Mouse (Mus musculus) layer of hippocampus, adult 11-12 months (tissue): ENCODE data around the gene Chst13.

ENCODE experiments used
- DNase-seq: peaks from one replicate; pipeline ENCODE4 v3.0.0; 2022; ENCODE audit warnings: low spot score

The Chst13 gene

GRCm38 (mm10) chr6:90319475-90320191, 5.4 kb downstream of the Chst13 start:
- DNase-seq = no peak

- DNase-seq = no peak
These were observed 6.0 kb downstream of the Chst13 start for GRCm38 (mm10) chr6:90319019-90319418.

- no peak for DNase-seq
These were observed 7.3 kb downstream of the Chst13 start for GRCm38 (mm10) chr6:90317510-90318258.

GRCm38 (mm10) chr6:90315961-90316360, 9.0 kb downstream of the Chst13 start:
- DNase-seq = no peak

GRCm38 (mm10) chr6:90308839-90309778, 15.9 kb downstream of the Chst13 start:
- DNase-seq = no peak

- no peak for DNase-seq
These were observed 18.5 kb downstream of the Chst13 start for GRCm38 (mm10) chr6:90306315-90306975.

- DNase-seq = no peak
These were observed 24.1 kb downstream of the Chst13 start, which contains the start of gene BC048671 for GRCm38 (mm10) chr6:90300919-90301318. Gene BC048671, plus strand, starts transcription at chr6:90301219.

- peak; percentile 17 for DNase-seq
These were observed 36.7 kb downstream of the Chst13 start for GRCm38 (mm10) chr6:90288265-90288664.
